Mouse (Mus musculus): Measurements from ENCODE around the gene Wdr48.

GRCm38 (mm10) chr9:119895040-119895721 is 503 bp downstream of the Wdr48 start:
- TF ChIP-seq CTCF (IDR thresholded peaks at IDR 0.05) (no peak), EP300 (IDR thresholded peaks at IDR 0.05; ENCODE audit: insufficient read depth, low read depth, low read length) (no peak)
